Mouse (Mus musculus): ENCODE results near the gene Enah. TPM values are rescaled to one million over a fixed set of nuclear protein-coding genes. Genes with fewer than 3 reads are reported as not detected.
A peak's percentile ranks its signal among the peaks of the same experiment; 100 is the strongest.

The Enah gene
- polyA plus RNA-seq, 1 experiment from 2014 or later, result 22.7 TPM

GRCm38 (mm10) chr1:182052385-182052784 is 32.6 kb upstream of the Enah start:
- ATAC-seq (ENCODE audit: insufficient number of reproducible peaks, low FRiP score), result no peak
- no peak overlapping the region for H3K27ac ChIP-seq (ENCODE audit: poor library complexity, severe bottlenecking)

GRCm38 (mm10) chr1:182049813-182050212 is 30.0 kb upstream of the Enah start:
- no peaks in the 10 kb centered on the region for H3K9me3 ChIP-seq (replicated peaks)
- ATAC-seq (ENCODE audit: insufficient number of reproducible peaks, low FRiP score), result no peak
- no peak overlapping the region for H3K4me3 ChIP-seq
- H3K9ac ChIP-seq, result no peak overlapping the region
- no peak overlapping the region for H3K4me2 ChIP-seq
- H3K36me3 ChIP-seq, result no peaks in the 10 kb centered on the region
- H3K27ac ChIP-seq (ENCODE audit: poor library complexity, severe bottlenecking), result no peak overlapping the region
- WGBS, result 78% methylated on average over 7 of the region's 7 CpGs
- H3K4me1 ChIP-seq (replicated peaks), result no peaks in the 10 kb centered on the region; the same call in 1 of the 2 replicates
- H3K27me3 ChIP-seq (replicated peaks), result no peaks in the 10 kb centered on the region

More at GRCm38 (mm10) chr1:182052385-182052784, 32.6 kb upstream of the Enah start:
- Histone ChIP-seq H3K27me3 (replicated peaks) (no peaks in the 10 kb centered on the region), H3K9ac (no peak overlapping the region), H3K9me3 (replicated peaks) (no peaks in the 10 kb centered on the region), H3K36me3 (no peaks in the 10 kb centered on the region), H3K4me1 (replicated peaks) (peaks cover 14% of the 10 kb centered on the region), H3K4me2 (no peak overlapping the region), H3K4me3 (no peak overlapping the region)
- 79% methylated on average over 7 of the region's 7 CpGs for WGBS

- Histone ChIP-seq H3K4me3 (no peak overlapping the region), H3K9me3 (replicated peaks) (no peaks in the 10 kb centered on the region; the same call in 1 of the 2 replicates), H3K36me3 (no peaks in the 10 kb centered on the region), H3K27me3 (replicated peaks) (no peaks in the 10 kb centered on the region), H3K9ac (no peak overlapping the region), H3K4me2 (no peak overlapping the region), H3K4me1 (replicated peaks) (no peaks in the 10 kb centered on the region), H3K27ac (ENCODE audit: poor library complexity, severe bottlenecking) (no peak overlapping the region)
- ATAC-seq (ENCODE audit: insufficient number of reproducible peaks, low FRiP score), result no peak
- 75% methylated on average over 4 of the region's 4 CpGs for WGBS
Observed at GRCm38 (mm10) chr1:182048101-182048500, 28.3 kb upstream of the Enah start.

GRCm38 (mm10) chr1:182047016-182047690 is 27.4 kb upstream of the Enah start:
- no peaks in the 10 kb centered on the region; the same call in 1 of the 2 replicates for H3K9me3 ChIP-seq (replicated peaks)
- 77% methylated on average over 3 of the region's 3 CpGs for WGBS
- H3K4me2 ChIP-seq, result no peak overlapping the region
- no peaks in the 10 kb centered on the region for H3K36me3 ChIP-seq
- H3K4me1 ChIP-seq (replicated peaks), result no peaks in the 10 kb centered on the region
- H3K9ac ChIP-seq, result no peak overlapping the region
- H3K27ac ChIP-seq (ENCODE audit: poor library complexity, severe bottlenecking), result no peak overlapping the region
- no peaks in the 10 kb centered on the region for H3K27me3 ChIP-seq (replicated peaks)
- no peak for ATAC-seq (ENCODE audit: insufficient number of reproducible peaks, low FRiP score)
- H3K4me3 ChIP-seq, result no peak overlapping the region

- ATAC-seq (ENCODE audit: insufficient number of reproducible peaks, low FRiP score), result no peak
Observed at GRCm38 (mm10) chr1:182045208-182045607, 25.4 kb upstream of the Enah start.

GRCm38 (mm10) chr1:182040538-182040937 is 20.7 kb upstream of the Enah start:
- 86% methylated on average over 3 of the region's 3 CpGs for WGBS
- H3K4me2 ChIP-seq, result no peak overlapping the region
- H3K4me3 ChIP-seq, result no peak overlapping the region
- no peak overlapping the region for H3K27ac ChIP-seq (ENCODE audit: poor library complexity, severe bottlenecking)
- no peaks in the 10 kb centered on the region for H3K27me3 ChIP-seq (replicated peaks)
- no peaks in the 10 kb centered on the region; the same call in 1 of the 2 replicates for H3K9me3 ChIP-seq (replicated peaks)
- H3K36me3 ChIP-seq, result no peaks in the 10 kb centered on the region
- no peak for ATAC-seq (ENCODE audit: insufficient number of reproducible peaks, low FRiP score)
- no peak overlapping the region for H3K9ac ChIP-seq
- no peaks in the 10 kb centered on the region for H3K4me1 ChIP-seq (replicated peaks)

More at GRCm38 (mm10) chr1:182045208-182045607, 25.4 kb upstream of the Enah start:
- Histone ChIP-seq H3K36me3 (no peaks in the 10 kb centered on the region), H3K4me3 (no peak overlapping the region), H3K4me2 (no peak overlapping the region), H3K4me1 (replicated peaks) (no peaks in the 10 kb centered on the region), H3K27me3 (replicated peaks) (no peaks in the 10 kb centered on the region), H3K27ac (ENCODE audit: poor library complexity, severe bottlenecking) (no peak overlapping the region), H3K9ac (no peak overlapping the region), H3K9me3 (replicated peaks) (no peaks in the 10 kb centered on the region; the same call in 1 of the 2 replicates)
- WGBS, result 72% methylated on average over 4 of the region's 4 CpGs

GRCm38 (mm10) chr1:182031757-182032156 is 12.0 kb upstream of the Enah start:
- Histone ChIP-seq H3K9me3 (replicated peaks) (no peaks in the 10 kb centered on the region), H3K4me1 (replicated peaks) (peaks cover 39% of the 10 kb centered on the region), H3K4me3 (no peak overlapping the region), H3K9ac (no peak overlapping the region), H3K27me3 (replicated peaks) (no peaks in the 10 kb centered on the region), H3K27ac (ENCODE audit: poor library complexity, severe bottlenecking) (no peak overlapping the region), H3K36me3 (no peaks in the 10 kb centered on the region), H3K4me2 (no peak overlapping the region)
- ATAC-seq (ENCODE audit: insufficient number of reproducible peaks, low FRiP score), result no peak

- Histone ChIP-seq H3K27me3 (replicated peaks) (no peaks in the 10 kb centered on the region), H3K4me1 (replicated peaks) (peaks cover 45% of the 10 kb centered on the region), H3K9ac (no peak overlapping the region), H3K27ac (ENCODE audit: poor library complexity, severe bottlenecking) (no peak overlapping the region), H3K4me3 (no peak overlapping the region), H3K36me3 (no peaks in the 10 kb centered on the region), H3K4me2 (no peak overlapping the region), H3K9me3 (replicated peaks) (no peaks in the 10 kb centered on the region)
- WGBS, result 74% methylated on average over 6 of the region's 6 CpGs
- no peak for ATAC-seq (ENCODE audit: insufficient number of reproducible peaks, low FRiP score)
Observed at GRCm38 (mm10) chr1:182031066-182031465, 11.3 kb upstream of the Enah start.

- 70% methylated on average over 5 of the region's 5 CpGs for WGBS
- H3K4me3 ChIP-seq, result no peak overlapping the region
- H3K36me3 ChIP-seq, result no peaks in the 10 kb centered on the region
- H3K27ac ChIP-seq (ENCODE audit: poor library complexity, severe bottlenecking), result no peak overlapping the region
- no peaks in the 10 kb centered on the region for H3K27me3 ChIP-seq (replicated peaks)
- H3K4me1 ChIP-seq (replicated peaks), result peaks cover 54% of the 10 kb centered on the region
- H3K4me2 ChIP-seq, result no peak overlapping the region
- no peaks in the 10 kb centered on the region for H3K9me3 ChIP-seq (replicated peaks)
- no peak overlapping the region for H3K9ac ChIP-seq
- no peak for ATAC-seq (ENCODE audit: insufficient number of reproducible peaks, low FRiP score)
Observed at GRCm38 (mm10) chr1:182029989-182030649, 10.3 kb upstream of the Enah start.

- no peak overlapping the region for H3K4me3 ChIP-seq
- peak overlapping the region; percentile 9 for H3K27ac ChIP-seq (ENCODE audit: poor library complexity, severe bottlenecking)
- no peak overlapping the region for H3K4me2 ChIP-seq
- H3K27me3 ChIP-seq (replicated peaks), result no peaks in the 10 kb centered on the region
- WGBS, result 51% methylated on average over 25 of the region's 25 CpGs
- H3K9me3 ChIP-seq (replicated peaks), result no peaks in the 10 kb centered on the region
- no peak for ATAC-seq (ENCODE audit: insufficient number of reproducible peaks, low FRiP score)
- H3K9ac ChIP-seq, result no peak overlapping the region
- H3K36me3 ChIP-seq, result no peaks in the 10 kb centered on the region
- peaks cover 46% of the 10 kb centered on the region for H3K4me1 ChIP-seq (replicated peaks)
Observed at GRCm38 (mm10) chr1:182028231-182029210, 8.7 kb upstream of the Enah start.

All from heart, embryonic 12.5 days (tissue).